Mouse (Mus musculus) CH12.LX (cell line): ENCODE results near the gene Notch1. TPM values are rescaled to one million over a fixed set of nuclear protein-coding genes. Genes with fewer than 3 reads are reported as not detected.

Source experiments
- DNase-seq: peaks from one replicate; pipeline ENCODE4 v3.0.0-alpha.2; 2013; ENCODE audit errors: extremely low read depth
- H3K27ac ChIP-seq: 2 replicates; pipeline ENCODE4 v1.5.1; 2012; ENCODE audit warnings: low read depth, mild to moderate bottlenecking, control low read depth, moderate library complexity; ENCODE audit not compliant: insufficient read depth
- H3K27me3 ChIP-seq: replicated peaks from 2 replicates; pipeline ENCODE3; 2012; ENCODE audit warnings: inconsistent platforms
- H3K36me3 ChIP-seq, 2 experiments: replicated peaks in 1 of 2; 2 replicates each; pipeline versions ENCODE3 to v1.6.1; 2012; ENCODE audit warnings: inconsistent platforms in 1 of 2, low read length in 1 of 2, mild to moderate bottlenecking in 1 of 2, mixed read lengths in 1 of 2, moderate library complexity in 1 of 2; ENCODE audit not compliant: control insufficient read depth in 1 of 2, insufficient read depth in 1 of 2
- H3K4me1 ChIP-seq, 2 experiments: 2 replicates each; pipeline ENCODE4 v1.6.1; 2012; ENCODE audit warnings: inconsistent platforms in 1 of 2, moderate library complexity in 1 of 2; ENCODE audit not compliant: insufficient read depth in 2 of 2, control insufficient read depth in 1 of 2
- H3K4me2 ChIP-seq: 2 replicates; pipeline ENCODE4 v1.6.1; 2012; ENCODE audit warnings: low read depth, mild to moderate bottlenecking, control low read depth; ENCODE audit not compliant: poor library complexity, insufficient read depth, severe bottlenecking
- H3K4me3 ChIP-seq, 3 experiments: fragments of 150-350 bp in 1 of 3; sonication (generic) in 1 of 3; replicated peaks in 1 of 3; 2 replicates each; pipeline versions ENCODE3 to v1.5.1; 2011 to 2012; ENCODE audit warnings: low read depth in 2 of 3, low read length in 2 of 3, mild to moderate bottlenecking in 2 of 3, moderate library complexity in 2 of 3, control low read depth in 1 of 3, improper control_type of control experiment in 1 of 3, inconsistent platforms in 1 of 3, mixed read lengths in 1 of 3; ENCODE audit not compliant: poor library complexity in 1 of 3
- H3K79me2 ChIP-seq: replicated peaks from 2 replicates; pipeline ENCODE4 v1.6.1; 2012; ENCODE audit warnings: mild to moderate bottlenecking, moderate library complexity; ENCODE audit not compliant: control insufficient read depth, poor library complexity, insufficient read depth, severe bottlenecking; ENCODE audit errors: extremely low read depth
- H3K9ac ChIP-seq: 2 replicates; pipeline ENCODE4 v1.6.1; 2012; ENCODE audit warnings: low read depth, mild to moderate bottlenecking, control low read depth, moderate library complexity; ENCODE audit not compliant: insufficient read depth
- H3K9me3 ChIP-seq: replicated peaks from 2 replicates; pipeline ENCODE3; 2012; ENCODE audit warnings: low read length, inconsistent platforms, mixed read lengths
- E2F4 ChIP-seq: IDR thresholded peaks from 2 replicates; pipeline ENCODE4 v1.6.1; 2011; ENCODE audit warnings: low read depth, low read length, improper control_type of control experiment; ENCODE audit not compliant: insufficient replicate concordance
- HCFC1 ChIP-seq: IDR thresholded peaks from 2 replicates; pipeline ENCODE4 v1.6.1; 2012; ENCODE audit warnings: low read depth, mild to moderate bottlenecking, inconsistent platforms, low read length, improper control_type of control experiment
- IRF4 ChIP-seq: IDR thresholded peaks from 2 replicates; pipeline ENCODE4 v1.6.1; 2014; ENCODE audit warnings: low read depth, mild to moderate bottlenecking, inconsistent platforms, low read length, improper control_type of control experiment
- JUN ChIP-seq: IDR thresholded peaks from 2 replicates; pipeline ENCODE4 v1.6.1; 2011; ENCODE audit warnings: low read depth, mild to moderate bottlenecking, low read length, improper control_type of control experiment, moderate library complexity; ENCODE audit not compliant: insufficient read depth
- JUND ChIP-seq: conservative IDR thresholded peaks from 2 replicates; pipeline ENCODE4 v1.6.1; 2011; ENCODE audit warnings: low read depth, low read length, improper control_type of control experiment
- MAZ ChIP-seq: IDR thresholded peaks from 2 replicates; pipeline ENCODE4 v1.6.1; 2012; ENCODE audit warnings: low read depth, mild to moderate bottlenecking, inconsistent platforms, low read length, improper control_type of control experiment, moderate library complexity
- MEF2A ChIP-seq: IDR thresholded peaks from 2 replicates; pipeline ENCODE4 v1.6.1; 2014; ENCODE audit warnings: low read depth, mild to moderate bottlenecking, inconsistent platforms, low read length, improper control_type of control experiment, borderline replicate concordance
- MXI1 ChIP-seq: IDR thresholded peaks from 2 replicates; pipeline ENCODE4 v1.6.1; 2011; ENCODE audit warnings: mild to moderate bottlenecking, low read depth, low read length, improper control_type of control experiment
- MYC ChIP-seq: IDR thresholded peaks from 2 replicates; pipeline ENCODE4 v1.6.1; 2011; ENCODE audit warnings: low read depth, mild to moderate bottlenecking, improper control_type of control experiment, low read length
- NELFE ChIP-seq: IDR thresholded peaks from 2 replicates; pipeline ENCODE4 v1.6.1; 2011; ENCODE audit warnings: low read depth, low read length, improper control_type of control experiment
- POLR2A ChIP-seq: IDR thresholded peaks from 2 replicates; pipeline ENCODE4 v1.6.1; 2011; ENCODE audit warnings: low read depth, mild to moderate bottlenecking, improper control_type of control experiment, low read length
- POLR2AphosphoS2 ChIP-seq: IDR thresholded peaks from 2 replicates; pipeline ENCODE4 v1.6.1; 2011; ENCODE audit warnings: low read depth, low read length, improper control_type of control experiment
- RCOR1 ChIP-seq: conservative IDR thresholded peaks from 2 replicates; pipeline ENCODE4 v1.6.1; 2012; ENCODE audit warnings: low read depth, mild to moderate bottlenecking, inconsistent platforms, low read length, improper control_type of control experiment
- USF1 ChIP-seq: IDR thresholded peaks from 2 replicates; pipeline ENCODE4 v1.6.1; 2014; ENCODE audit warnings: low read depth, mild to moderate bottlenecking, inconsistent platforms, low read length, improper control_type of control experiment
- USF2 ChIP-seq: conservative IDR thresholded peaks from 2 replicates; pipeline ENCODE4 v1.6.1; 2011; ENCODE audit warnings: low read depth, low read length, improper control_type of control experiment
- ZKSCAN1 ChIP-seq: IDR thresholded peaks from 2 replicates; pipeline ENCODE4 v1.6.1; 2012; ENCODE audit warnings: low read depth, inconsistent platforms, low read length, improper control_type of control experiment, borderline replicate concordance
- ZMIZ1 ChIP-seq: IDR thresholded peaks from 2 replicates; pipeline ENCODE4 v1.6.1; 2012; ENCODE audit warnings: low read depth, mild to moderate bottlenecking, inconsistent platforms, low read length, improper control_type of control experiment
- dilution Hi-C: fragments of 300-500 bp; cut with MboI; formaldehyde crosslinking; loops from 2 replicates; pipeline ENCODE4 v1.14.3; 2020; ENCODE audit warnings: low sequenced_read_pairs; ENCODE audit not compliant: extremely low pct_unique_long_range_greater_than_20kb, extremely low pct_ligation_motif_present
- in situ Hi-C: fragments of 300-500 bp; cut with MboI; formaldehyde crosslinking; loops from 3 replicates; pipeline ENCODE4 v1.14.3; 2019; ENCODE audit warnings: low sequenced_read_pairs, low pct_ligation_motif_present, low pct_unique_long_range_greater_than_20kb, mixed read lengths
- polyA plus RNA-seq: library from polyadenylated mRNA; unstranded; fragments of >175 nt; gene quantifications from 2 replicates; pipeline ENCODE4 v1.2.1, GENCODE M21; 2012; ENCODE audit warnings: low read depth; ENCODE audit not compliant: insufficient read length
- total RNA-seq, 2 experiments: library from RNA; depleted of rRNA; stranded (reverse); fragments of 300-350 nt in 1 of 2; fragments of >200 nt in 1 of 2; gene quantifications; 2 replicates each; pipeline ENCODE4 v1.2.3; 2012 to 2014

Gene Notch1
- total and polyA plus RNA-seq, 3 experiments, result 0.98 to 13.1 (median 3.8) TPM

DNA sequence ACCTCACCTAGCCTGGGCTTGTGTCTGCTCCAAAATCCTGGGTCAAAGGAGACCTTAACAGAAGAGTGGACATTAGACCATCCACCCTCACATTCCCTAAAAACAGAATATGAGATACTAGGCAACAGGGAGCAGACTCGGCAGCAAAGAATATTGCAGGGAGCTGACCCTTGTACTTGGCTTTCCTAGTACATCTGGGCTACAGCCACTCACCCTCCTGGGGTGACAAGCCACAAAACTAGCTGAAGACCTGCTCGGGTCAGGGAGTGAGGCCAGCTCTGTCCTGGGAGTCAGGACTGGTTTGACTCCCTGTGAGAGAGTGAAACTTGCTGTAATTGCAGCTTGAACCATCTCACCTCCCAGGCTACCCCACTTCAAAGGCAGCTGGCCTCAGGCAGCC, 23.1 kb upstream of the Notch1 start:
- dilution Hi-C loops, result no loop called here

DNA sequence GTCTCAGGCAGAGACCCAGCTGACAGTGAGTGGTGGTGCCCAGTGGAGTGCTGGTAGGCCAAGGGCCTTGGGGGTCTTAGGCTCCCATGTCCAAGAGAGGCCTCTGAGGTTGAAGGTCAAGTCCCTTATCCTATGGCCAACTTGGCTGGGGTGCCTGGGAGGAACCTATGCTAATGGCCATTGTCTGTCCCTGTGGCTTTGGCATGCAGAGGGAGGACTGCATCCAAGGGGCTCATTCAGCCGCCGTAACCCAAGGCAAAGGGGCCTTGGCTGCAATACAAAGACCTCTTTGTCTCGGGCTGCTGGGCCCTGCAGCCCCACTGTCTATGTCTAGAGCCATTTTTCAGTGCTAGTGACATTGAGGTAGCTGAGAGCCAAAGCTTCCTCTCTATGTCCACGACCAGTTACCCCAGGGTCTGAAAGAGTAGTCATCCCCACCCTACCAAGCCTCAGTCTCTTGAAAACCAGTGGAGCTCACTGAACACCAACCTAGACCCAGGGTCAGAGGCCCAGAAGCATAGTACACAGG, 19.1 kb upstream of the Notch1 start:
- in situ Hi-C loops, result no loop called here
- H3K9ac ChIP-seq, result no peak overlapping the region
- no peak overlapping the region for H3K27ac ChIP-seq
- H3K79me2 ChIP-seq, result no peaks in the 10 kb centered on the region
- H3K9me3 ChIP-seq, result no peaks in the 10 kb centered on the region
- no peak for DNase-seq
- no peak overlapping the region for H3K4me3 ChIP-seq
- TF ChIP-seq POLR2AphosphoS2 (no peak), HCFC1 (no peak), JUND (no peak), JUN (no peak), USF2 (no peak), POLR2A (no peak), IRF4 (no peak), MAZ (no peak), USF1 (no peak), ZKSCAN1 (no peak), RCOR1 (no peak)
- TF ChIP-seq, all 38 proteins: peak for 0
- dilution Hi-C loops, result no loop called here
- peaks cover 3 to 8% of the 10 kb centered on the region in 2 experiments; a peak in 3 of 4 replicates for H3K4me1 ChIP-seq
- peaks cover 1% of the 10 kb centered on the region for H3K27me3 ChIP-seq
- no peak overlapping the region for H3K4me2 ChIP-seq
- H3K36me3 ChIP-seq, result no peaks in the 10 kb centered on the region

More for the DNA sequence above, 23.1 kb upstream of the Notch1 start:
- no peak overlapping the region for H3K4me2 ChIP-seq
- H3K36me3 ChIP-seq, result no peaks in the 10 kb centered on the region
- H3K79me2 ChIP-seq, result no peaks in the 10 kb centered on the region
- H3K27me3 ChIP-seq, result peaks cover 1% of the 10 kb centered on the region
- H3K4me1 ChIP-seq, result no peaks in the 10 kb centered on the region
- H3K9me3 ChIP-seq, result no peaks in the 10 kb centered on the region
- no peak overlapping the region for H3K4me3 ChIP-seq
- TF ChIP-seq NELFE, result no peak
- no peak for TF ChIP-seq USF1
- no peak for TF ChIP-seq MXI1
- TF ChIP-seq E2F4, result no peak
- TF ChIP-seq MEF2A, result no peak
- TF ChIP-seq ZMIZ1, result no peak
- TF ChIP-seq IRF4, result no peak
- TF ChIP-seq MYC, result no peak
- in situ Hi-C loops, result no loop called here
- no peak for DNase-seq
- no peak overlapping the region for H3K9ac ChIP-seq
- no peak overlapping the region for H3K27ac ChIP-seq
